Mouse (Mus musculus): ENCODE data around the gene Zfp30. TPM values are rescaled to one million over a fixed set of nuclear protein-coding genes. Genes with fewer than 3 reads are reported as not detected.
A peak's percentile ranks its signal among the peaks of the same experiment; 100 is the strongest.

Zfp30 gene
- total and polyA plus RNA-seq, 3 experiments: 1.7 to 7.4 (median 1.8) TPM

DNA sequence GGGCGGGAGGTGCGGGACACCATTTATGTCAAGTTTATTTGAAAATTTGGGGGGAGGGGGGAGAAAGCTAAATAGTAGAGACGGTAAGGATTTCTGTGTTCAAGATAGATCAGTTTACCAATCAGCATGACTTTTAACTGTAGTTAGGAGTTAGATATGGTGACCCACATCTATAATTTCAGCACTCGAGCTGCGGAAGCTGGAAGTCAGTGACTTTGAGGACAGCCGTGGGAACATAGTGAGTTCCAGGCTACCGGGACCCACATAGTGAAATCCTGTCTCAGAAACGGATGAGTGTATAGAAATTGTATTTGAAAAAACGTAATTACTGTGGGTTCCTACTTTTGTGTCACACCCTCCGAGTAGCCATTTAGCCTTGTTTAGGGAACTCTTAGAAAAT lies 14.8 kb upstream of the Zfp30 start:
- DNase-seq (ENCODE audit: low spot score): no peak
- H3K4me3 ChIP-seq (ENCODE audit: low read depth, low read length): peak overlapping the region; percentile 75
- ATAC-seq (ENCODE audit: extremely low read depth, insufficient number of reproducible peaks, low FRiP score, poor library complexity, severe bottlenecking): no peak
- H3K4me1 ChIP-seq (ENCODE audit: insufficient read depth, low read depth, low read length): peaks cover 33% of the 10 kb centered on the region
- H3K36me3 ChIP-seq (replicated peaks): peaks cover 50% of the 10 kb centered on the region
- H3K9me3 ChIP-seq (replicated peaks): no peaks in the 10 kb centered on the region
- TF ChIP-seq GATA1 (IDR thresholded peaks at IDR 0.05; ENCODE audit: borderline replicate concordance, low read length): no peak
- TF ChIP-seq POLR2AphosphoS5 (IDR thresholded peaks at IDR 0.05; ENCODE audit: insufficient replicate concordance, low read depth, low read length): no peak
- TF ChIP-seq CTCF (IDR thresholded peaks at IDR 0.05; ENCODE audit: low read depth, low read length): no peak
- TF ChIP-seq TAL1 (conservative IDR thresholded peaks at IDR 0.05; ENCODE audit: low read depth, low read length): no peak
- no peak for TF ChIP-seq GATA2 (IDR thresholded peaks at IDR 0.05; ENCODE audit: borderline replicate concordance, low read depth, low read length)
- H3K27me3 ChIP-seq (ENCODE audit: insufficient read depth, low read length): no peaks in the 10 kb centered on the region

DNA sequence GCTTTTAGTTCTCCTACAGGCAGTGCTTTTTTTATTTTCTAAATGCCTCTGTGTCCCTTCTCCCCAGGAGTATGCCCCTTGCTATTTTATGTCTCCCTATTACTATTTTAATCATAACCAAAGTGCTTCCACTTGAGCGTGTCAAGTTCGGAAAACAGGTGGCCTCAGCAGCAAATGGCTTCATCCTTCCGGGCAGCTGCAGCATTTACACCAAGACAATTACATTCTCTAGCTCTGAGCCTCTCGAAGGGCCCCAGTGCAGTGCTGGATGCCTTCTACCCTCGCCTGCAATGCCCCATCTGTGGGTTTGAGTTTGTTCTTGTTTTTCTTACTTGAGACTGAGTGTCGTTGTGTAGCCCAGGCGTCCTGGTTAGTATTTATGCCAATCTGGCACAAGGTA lies 10.3 kb upstream of the Zfp30 start:
- no peak overlapping the region for H3K4me3 ChIP-seq (ENCODE audit: low read depth, low read length)
- H3K36me3 ChIP-seq (replicated peaks): peaks cover 80% of the 10 kb centered on the region
- ATAC-seq (ENCODE audit: extremely low read depth, insufficient number of reproducible peaks, low FRiP score, poor library complexity, severe bottlenecking) (no peak), DNase-seq (ENCODE audit: low spot score) (no peak)
- no peaks in the 10 kb centered on the region for H3K27me3 ChIP-seq (ENCODE audit: insufficient read depth, low read length)
- TF ChIP-seq GATA1 (IDR thresholded peaks at IDR 0.05; ENCODE audit: borderline replicate concordance, low read length): no peak
- no peak for TF ChIP-seq POLR2AphosphoS5 (IDR thresholded peaks at IDR 0.05; ENCODE audit: insufficient replicate concordance, low read depth, low read length)
- TF ChIP-seq GATA2 (IDR thresholded peaks at IDR 0.05; ENCODE audit: borderline replicate concordance, low read depth, low read length): no peak
- TF ChIP-seq TAL1 (conservative IDR thresholded peaks at IDR 0.05; ENCODE audit: low read depth, low read length): no peak
- TF ChIP-seq CTCF (IDR thresholded peaks at IDR 0.05; ENCODE audit: low read depth, low read length): no peak
- H3K4me1 ChIP-seq (ENCODE audit: insufficient read depth, low read depth, low read length): peaks cover 15% of the 10 kb centered on the region
- peaks cover 26% of the 10 kb centered on the region for H3K9me3 ChIP-seq (replicated peaks)

DNA sequence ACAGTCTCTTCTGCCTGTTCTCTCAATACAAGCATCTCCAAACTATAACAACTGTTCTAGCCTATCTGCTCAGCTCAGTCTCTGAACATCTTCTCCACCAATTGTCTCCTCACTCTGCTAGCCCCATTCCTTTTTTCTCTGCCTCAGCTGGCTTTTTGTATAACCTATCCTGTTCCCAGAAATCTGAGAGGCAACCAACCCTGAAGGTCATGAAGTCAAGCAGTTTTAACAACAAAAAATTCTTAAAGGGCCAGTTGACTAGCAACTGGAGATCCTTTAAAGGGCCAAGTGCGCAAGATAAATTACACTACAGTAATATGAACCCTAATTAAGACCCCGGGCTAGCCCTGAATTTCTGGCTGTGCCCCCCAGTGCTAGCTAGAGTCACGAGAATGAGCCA lies 9.4 kb upstream of the Zfp30 start:
- Histone ChIP-seq H3K9me3 (replicated peaks) (peaks cover 26% of the 10 kb centered on the region), H3K4me3 (ENCODE audit: low read depth, low read length) (no peak overlapping the region), H3K36me3 (replicated peaks) (peaks cover 86% of the 10 kb centered on the region), H3K27me3 (ENCODE audit: insufficient read depth, low read length) (no peaks in the 10 kb centered on the region), H3K4me1 (ENCODE audit: insufficient read depth, low read depth, low read length) (peaks cover 14% of the 10 kb centered on the region)
- TF ChIP-seq GATA1 (IDR thresholded peaks at IDR 0.05; ENCODE audit: borderline replicate concordance, low read length) (no peak), CTCF (IDR thresholded peaks at IDR 0.05; ENCODE audit: low read depth, low read length) (no peak), GATA2 (IDR thresholded peaks at IDR 0.05; ENCODE audit: borderline replicate concordance, low read depth, low read length) (no peak), TAL1 (conservative IDR thresholded peaks at IDR 0.05; ENCODE audit: low read depth, low read length) (no peak), POLR2AphosphoS5 (IDR thresholded peaks at IDR 0.05; ENCODE audit: insufficient replicate concordance, low read depth, low read length) (no peak)
- ATAC-seq (ENCODE audit: extremely low read depth, insufficient number of reproducible peaks, low FRiP score, poor library complexity, severe bottlenecking) (no peak), DNase-seq (ENCODE audit: low spot score) (no peak)

DNA sequence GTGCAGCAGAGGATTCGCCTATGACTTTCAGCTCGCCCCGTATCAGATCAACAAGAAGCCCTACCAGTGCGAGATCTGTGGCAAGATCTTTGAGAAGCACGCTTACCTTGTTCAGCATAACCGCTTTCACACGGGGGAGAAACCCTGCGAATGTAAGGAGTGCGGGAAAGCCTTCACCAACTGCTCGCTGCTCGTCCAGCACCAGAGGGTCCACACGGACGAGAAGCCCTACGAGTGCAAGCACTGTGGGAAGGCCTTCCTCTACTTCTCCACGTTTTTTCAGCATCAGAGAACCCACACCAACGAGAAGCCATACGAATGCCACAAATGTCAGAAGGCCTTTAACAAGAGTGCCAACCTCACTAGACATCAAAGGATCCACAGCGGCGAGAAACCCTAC lies 7.2 kb upstream of the Zfp30 start:
- H3K4me3 ChIP-seq (ENCODE audit: low read depth, low read length): no peak overlapping the region; the same call in 1 of the 2 replicates
- peaks cover 26% of the 10 kb centered on the region for H3K9me3 ChIP-seq (replicated peaks)
- TF ChIP-seq GATA1 (IDR thresholded peaks at IDR 0.05; ENCODE audit: borderline replicate concordance, low read length) (no peak), CTCF (IDR thresholded peaks at IDR 0.05; ENCODE audit: low read depth, low read length) (no peak), POLR2AphosphoS5 (IDR thresholded peaks at IDR 0.05; ENCODE audit: insufficient replicate concordance, low read depth, low read length) (no peak), GATA2 (IDR thresholded peaks at IDR 0.05; ENCODE audit: borderline replicate concordance, low read depth, low read length) (no peak), TAL1 (conservative IDR thresholded peaks at IDR 0.05; ENCODE audit: low read depth, low read length) (no peak)
- no peaks in the 10 kb centered on the region for H3K27me3 ChIP-seq (ENCODE audit: insufficient read depth, low read length)
- peaks cover 75% of the 10 kb centered on the region for H3K36me3 ChIP-seq (replicated peaks)
- H3K4me1 ChIP-seq (ENCODE audit: insufficient read depth, low read depth, low read length): peaks cover 2% of the 10 kb centered on the region; the same call in 1 of the 2 replicates
- ATAC-seq (ENCODE audit: extremely low read depth, insufficient number of reproducible peaks, low FRiP score, poor library complexity, severe bottlenecking) (no peak), DNase-seq (ENCODE audit: low spot score) (no peak)

DNA sequence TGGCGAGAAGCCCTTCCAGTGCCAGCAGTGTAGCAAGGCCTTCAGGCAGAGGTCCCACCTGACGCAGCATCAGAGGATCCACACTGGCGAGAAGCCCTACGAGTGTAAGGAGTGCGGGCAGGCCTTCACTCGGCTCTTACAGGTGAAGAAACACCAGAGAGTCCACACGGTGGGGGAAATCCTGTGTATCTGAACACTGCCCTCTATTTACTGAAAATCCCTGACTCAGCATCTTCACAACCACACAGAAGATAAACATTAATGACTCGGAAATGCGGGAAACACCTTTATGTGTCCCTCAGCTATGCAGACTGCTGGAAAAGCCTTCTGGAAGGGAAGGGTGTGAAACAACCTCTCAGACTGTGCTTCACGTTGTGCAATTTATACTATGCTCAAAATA lies 6.4 kb upstream of the Zfp30 start:
- Histone ChIP-seq H3K4me3 (ENCODE audit: low read depth, low read length) (no peak overlapping the region), H3K36me3 (replicated peaks) (peaks cover 71% of the 10 kb centered on the region), H3K27me3 (ENCODE audit: insufficient read depth, low read length) (no peaks in the 10 kb centered on the region), H3K9me3 (replicated peaks) (peaks cover 26% of the 10 kb centered on the region), H3K4me1 (ENCODE audit: insufficient read depth, low read depth, low read length) (no peaks in the 10 kb centered on the region)
- TF ChIP-seq GATA2 (IDR thresholded peaks at IDR 0.05; ENCODE audit: borderline replicate concordance, low read depth, low read length) (no peak), GATA1 (IDR thresholded peaks at IDR 0.05; ENCODE audit: borderline replicate concordance, low read length) (no peak), TAL1 (conservative IDR thresholded peaks at IDR 0.05; ENCODE audit: low read depth, low read length) (no peak), CTCF (IDR thresholded peaks at IDR 0.05; ENCODE audit: low read depth, low read length) (no peak), POLR2AphosphoS5 (IDR thresholded peaks at IDR 0.05; ENCODE audit: insufficient replicate concordance, low read depth, low read length) (no peak)
- ATAC-seq (ENCODE audit: extremely low read depth, insufficient number of reproducible peaks, low FRiP score, poor library complexity, severe bottlenecking) (no peak), DNase-seq (ENCODE audit: low spot score) (no peak)

DNA sequence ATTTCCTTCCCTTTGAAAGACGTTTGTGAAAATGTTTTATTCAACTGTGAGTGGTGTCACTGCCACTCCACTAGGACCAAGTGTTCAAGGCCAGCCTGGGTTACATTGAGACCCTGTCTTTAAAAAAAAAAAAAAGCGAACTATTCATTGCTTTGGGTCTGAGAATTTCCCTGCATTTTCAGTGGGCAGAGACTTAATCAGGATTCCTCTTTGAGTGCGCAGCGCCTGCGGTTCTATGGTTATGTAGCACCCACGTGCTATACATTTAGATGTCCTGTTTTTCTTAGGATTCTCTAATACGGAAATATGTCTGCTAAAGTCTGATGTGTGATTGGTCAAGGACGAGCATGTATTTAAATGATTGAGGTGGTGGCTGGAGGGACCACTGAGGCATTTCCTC lies 1.2 kb downstream of the Zfp30 start:
- no peak overlapping the region for H3K4me3 ChIP-seq (ENCODE audit: low read depth, low read length)
- DNase-seq (ENCODE audit: low spot score) (no peak), ATAC-seq (ENCODE audit: extremely low read depth, insufficient number of reproducible peaks, low FRiP score, poor library complexity, severe bottlenecking) (no peak)
- no peaks in the 10 kb centered on the region for H3K9me3 ChIP-seq (replicated peaks)
- peaks cover 22% of the 10 kb centered on the region for H3K4me1 ChIP-seq (ENCODE audit: insufficient read depth, low read depth, low read length)
- TF ChIP-seq TAL1 (conservative IDR thresholded peaks at IDR 0.05; ENCODE audit: low read depth, low read length) (no peak), GATA2 (IDR thresholded peaks at IDR 0.05; ENCODE audit: borderline replicate concordance, low read depth, low read length) (no peak), CTCF (IDR thresholded peaks at IDR 0.05; ENCODE audit: low read depth, low read length) (no peak), POLR2AphosphoS5 (IDR thresholded peaks at IDR 0.05; ENCODE audit: insufficient replicate concordance, low read depth, low read length) (no peak), GATA1 (IDR thresholded peaks at IDR 0.05; ENCODE audit: borderline replicate concordance, low read length) (no peak)
- H3K27me3 ChIP-seq (ENCODE audit: insufficient read depth, low read length): no peaks in the 10 kb centered on the region
- peaks cover 23% of the 10 kb centered on the region for H3K36me3 ChIP-seq (replicated peaks)

Measured in G1E (cell line).